Mouse (Mus musculus) cerebellum, adult 11 months (tissue): ENCODE data around the gene Tmc1.

Experiments used
- DNase-seq: peaks from one replicate; pipeline ENCODE4 v3.0.0; 2022

Gene Tmc1

GRCm38 (mm10) chr19:20796001-20796400 lies 158.0 kb downstream of the Tmc1 start:
- DNase-seq = no peak

DNA sequence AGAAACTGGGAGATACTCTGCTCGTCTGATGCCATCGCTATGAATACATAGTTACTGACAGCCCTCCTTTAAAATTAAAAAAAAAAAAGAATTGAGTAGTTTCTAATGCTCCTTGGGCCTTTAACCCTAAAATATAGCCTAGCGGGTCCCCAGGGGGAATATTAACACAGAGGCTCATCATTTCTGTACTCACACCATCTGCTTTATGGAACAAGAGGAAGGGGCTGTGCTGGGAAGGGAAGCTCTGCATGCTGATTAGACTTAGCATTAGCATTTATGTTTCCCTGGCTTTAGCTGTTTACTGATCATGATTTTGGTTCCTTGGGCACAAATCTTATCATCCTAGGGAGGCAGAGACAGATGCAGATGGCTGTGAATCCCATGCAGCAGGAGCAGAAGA lies 159.0 kb downstream of the Tmc1 start:
- no peak for DNase-seq

DNA sequence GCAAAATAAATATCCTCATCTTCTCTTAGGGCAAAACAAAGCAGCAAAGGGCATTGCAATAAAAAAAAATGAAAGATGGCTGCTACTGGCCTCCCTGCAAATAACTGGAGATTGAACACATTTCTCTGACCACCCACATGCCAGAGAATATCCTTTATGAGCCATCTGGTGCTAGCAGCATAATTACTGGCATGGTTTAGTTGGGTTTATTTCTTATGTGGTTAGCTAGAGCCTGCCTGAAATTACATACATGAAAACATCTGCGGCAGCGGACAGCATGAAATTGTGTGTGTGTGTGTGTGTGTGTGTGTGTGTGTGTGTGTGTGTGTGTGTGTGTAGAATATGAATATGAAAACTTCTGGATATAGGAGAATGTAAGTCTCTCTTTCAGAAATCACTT lies 161.2 kb downstream of the Tmc1 start:
- no peak for DNase-seq

DNA sequence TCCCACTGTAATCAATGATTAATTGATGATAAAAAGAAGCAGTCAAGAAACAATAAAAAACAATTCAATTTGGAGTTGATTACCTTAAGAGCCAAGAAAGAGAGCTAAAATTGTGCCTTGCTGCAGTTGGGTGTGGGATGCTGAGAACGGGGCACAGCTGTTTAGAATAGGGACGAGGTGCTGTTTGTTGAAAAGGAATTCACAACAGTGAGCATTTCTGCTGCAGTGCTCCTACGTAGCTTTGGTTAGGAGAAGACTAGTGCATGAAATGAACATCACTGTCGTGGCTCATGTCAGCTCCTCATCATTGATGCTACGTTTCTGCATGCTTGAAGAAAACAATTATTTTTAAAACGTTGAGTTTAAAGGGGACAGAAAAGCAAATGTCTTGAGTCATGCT lies 166.7 kb downstream of the Tmc1 start:
- DNase-seq = no peak

GRCm38 (mm10) chr19:20775681-20776080 lies 178.3 kb downstream of the Tmc1 start:
- DNase-seq = no peak

- DNase-seq = no peak
Observed at GRCm38 (mm10) chr19:20773941-20774340, 180.1 kb downstream of the Tmc1 start.

GRCm38 (mm10) chr19:20764214-20764613 lies 189.8 kb downstream of the Tmc1 start:
- DNase-seq = no peak

DNA sequence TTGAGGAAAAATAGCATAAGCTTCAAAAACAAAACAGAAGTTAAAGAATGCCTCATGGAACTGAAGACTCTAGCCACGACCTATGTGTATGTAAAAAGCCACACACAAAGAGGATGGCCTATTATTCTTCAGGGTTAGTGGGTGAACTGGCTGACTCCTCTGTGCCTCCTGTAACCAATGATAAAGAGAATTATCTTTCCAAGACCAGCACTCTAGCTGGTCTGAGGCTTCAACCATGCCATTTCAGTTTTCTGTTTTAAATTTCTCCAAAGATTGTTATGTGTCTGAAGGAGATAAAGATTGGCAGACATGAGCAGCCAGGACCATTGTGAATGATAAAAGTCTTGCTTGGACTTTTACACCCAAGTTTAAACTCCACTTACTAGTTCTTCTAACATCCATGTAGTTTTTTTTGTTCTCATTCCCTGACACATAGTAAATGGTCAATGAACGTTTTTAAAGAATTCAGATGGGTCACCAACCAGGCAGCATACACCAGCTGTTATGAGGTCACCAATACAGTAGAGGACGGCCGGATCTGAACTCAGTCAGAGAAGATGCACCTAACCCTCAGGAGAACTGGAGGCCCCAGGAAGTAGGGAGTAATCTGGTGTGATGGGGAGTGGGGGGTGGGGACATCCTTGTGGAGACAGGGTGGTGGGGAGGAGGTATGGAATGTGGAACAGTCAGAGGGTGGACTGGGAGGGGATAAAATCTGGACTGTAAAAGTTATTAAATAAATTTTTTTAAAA lies 192.2 kb downstream of the Tmc1 start:
- DNase-seq = no peak

GRCm38 (mm10) chr19:20761119-20761518 lies 192.9 kb downstream of the Tmc1 start:
- DNase-seq = no peak

GRCm38 (mm10) chr19:20744630-20745029 lies 209.4 kb downstream of the Tmc1 start:
- no peak for DNase-seq
